Mouse (Mus musculus) kidney, adult 8-10 months (tissue): ENCODE measurements around the gene Tbc1d24.

Source experiments
- DNase-seq, 2 experiments: peaks; one replicate each; pipeline ENCODE4 v3.0.0; 2022

Tbc1d24 gene

DNA sequence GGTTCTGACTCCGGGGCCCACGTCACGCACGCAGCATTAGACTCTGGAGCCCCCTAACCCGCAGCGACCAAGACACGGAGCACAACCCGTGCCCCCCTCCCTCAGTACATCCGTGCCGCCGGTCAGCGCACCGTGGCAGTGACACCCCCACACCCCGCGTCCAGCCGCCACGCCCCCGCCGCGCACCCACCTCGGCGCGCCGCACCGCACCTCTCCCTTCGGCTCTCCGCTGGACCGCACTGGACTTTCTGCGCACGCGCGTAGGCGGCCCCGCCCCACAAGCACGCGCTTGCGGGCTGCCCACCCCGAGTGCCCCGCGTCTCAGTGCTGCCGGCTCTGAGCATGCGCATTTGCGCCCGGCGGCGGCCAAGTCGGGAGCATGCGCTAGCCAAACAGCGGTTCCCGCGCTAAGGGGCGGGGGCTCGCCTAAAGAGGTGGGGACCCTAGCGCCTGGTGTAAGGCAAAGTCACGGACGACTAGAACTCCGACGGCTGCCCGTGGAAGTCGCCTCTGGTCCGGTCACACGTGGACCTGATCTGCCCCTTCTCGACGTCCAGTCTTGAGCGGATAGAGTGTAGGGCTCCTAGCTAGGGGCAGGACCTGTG lies at the start of gene Tbc1d24:
Gene Tbc1d24, minus strand, starts transcription at position 279 of the 605 bp plus-strand sequence.
- peak; percentile 89 to 90 for DNase-seq

DNA sequence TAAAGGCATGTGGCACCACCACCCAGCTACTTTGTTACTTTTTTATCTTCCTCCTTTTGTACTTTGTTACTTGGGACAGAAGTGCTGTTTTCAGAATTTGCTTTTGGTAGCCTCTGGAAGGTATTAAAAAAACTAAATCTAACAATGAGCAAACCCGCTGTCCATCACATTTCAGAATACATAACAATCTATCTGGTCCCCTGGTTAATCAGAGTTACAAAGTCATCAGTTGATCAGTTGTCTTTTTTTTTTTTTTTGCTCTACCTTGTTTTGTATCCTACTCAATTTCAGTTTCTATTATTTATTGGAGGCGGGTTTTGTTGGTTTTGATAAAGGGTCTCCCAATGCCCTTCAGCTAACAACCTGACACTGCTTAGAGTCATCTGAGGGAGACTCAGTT lies 47.0 kb upstream of the Tbc1d24 start:
- DNase-seq = no peak

DNA sequence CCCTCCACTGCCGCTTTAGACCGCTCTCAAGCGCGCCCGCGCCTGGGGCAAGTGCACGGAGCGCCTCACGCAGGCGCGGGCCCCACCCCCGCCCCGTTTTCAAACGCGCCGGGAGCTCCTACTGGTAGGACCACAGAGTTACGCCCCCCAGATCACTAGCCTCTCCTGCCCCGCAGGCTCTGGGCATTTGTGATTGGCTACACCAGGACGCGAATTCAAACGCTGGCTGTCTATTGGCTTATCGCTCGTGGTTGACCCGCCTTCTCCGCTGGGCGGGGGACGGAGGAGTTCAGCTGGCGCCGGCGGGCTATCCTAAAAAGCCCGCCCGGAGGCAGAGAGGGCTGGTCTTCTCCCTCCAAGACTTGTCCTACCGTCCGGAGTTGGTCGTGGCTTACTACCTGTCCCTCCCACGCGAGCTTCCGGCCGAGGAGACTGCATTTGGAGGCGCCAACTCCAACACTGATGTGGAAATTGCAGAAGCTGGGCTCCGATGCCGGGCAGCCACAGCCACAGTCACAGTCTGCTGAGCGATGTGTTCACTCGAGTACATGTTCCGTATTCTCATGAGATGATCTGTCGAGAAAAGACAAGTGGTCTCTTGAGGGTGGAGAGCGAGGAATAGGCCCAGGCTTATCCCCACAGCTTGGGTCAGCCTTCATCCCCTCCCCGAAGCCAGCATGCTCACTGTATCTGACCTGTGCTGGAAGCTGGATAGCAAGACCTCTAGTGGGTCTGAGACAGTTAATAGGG lies 46.1 kb upstream of the Tbc1d24 start, which contains the start of gene Ccnf:
Gene Ccnf, minus strand, starts transcription at position 165 of the 750 bp plus-strand sequence.
- peak; percentile 96 to 97 for DNase-seq

DNA sequence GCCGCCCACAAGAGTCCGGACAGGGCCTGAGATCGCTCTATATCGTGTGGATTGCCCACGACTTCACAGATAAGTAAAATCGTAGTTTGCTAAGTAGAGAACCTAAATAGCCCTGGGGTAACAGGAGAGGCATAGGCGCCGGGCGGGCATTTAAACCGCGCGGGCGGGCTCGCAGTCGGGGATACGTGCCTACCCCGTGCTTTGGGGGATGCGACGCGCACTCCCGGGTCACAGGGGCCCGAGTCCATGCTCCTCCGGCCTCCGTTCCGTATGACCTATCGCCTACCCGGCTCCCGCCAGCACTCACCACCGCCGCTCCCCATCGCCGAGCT lies 45.6 kb upstream of the Tbc1d24 start:
- DNase-seq = no peak

DNA sequence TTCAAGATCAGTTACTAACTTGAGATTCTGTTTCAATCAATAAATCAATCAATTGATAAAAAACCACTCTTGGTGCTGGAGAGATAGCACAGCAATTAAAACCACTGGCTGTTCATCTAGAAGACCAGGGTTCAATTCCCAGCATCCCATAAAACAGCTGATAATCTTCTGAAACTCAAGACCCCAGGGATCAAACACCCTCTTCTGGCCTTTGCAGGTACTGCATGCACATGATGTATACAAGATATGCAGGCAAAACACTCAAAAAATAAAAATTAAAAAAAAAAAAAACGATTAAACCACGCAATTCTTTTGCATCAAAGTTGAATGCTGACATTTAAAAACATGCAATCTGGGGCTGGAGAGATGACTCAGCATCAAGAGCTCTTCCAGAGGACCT lies 43.3 kb upstream of the Tbc1d24 start:
- no peak for DNase-seq

DNA sequence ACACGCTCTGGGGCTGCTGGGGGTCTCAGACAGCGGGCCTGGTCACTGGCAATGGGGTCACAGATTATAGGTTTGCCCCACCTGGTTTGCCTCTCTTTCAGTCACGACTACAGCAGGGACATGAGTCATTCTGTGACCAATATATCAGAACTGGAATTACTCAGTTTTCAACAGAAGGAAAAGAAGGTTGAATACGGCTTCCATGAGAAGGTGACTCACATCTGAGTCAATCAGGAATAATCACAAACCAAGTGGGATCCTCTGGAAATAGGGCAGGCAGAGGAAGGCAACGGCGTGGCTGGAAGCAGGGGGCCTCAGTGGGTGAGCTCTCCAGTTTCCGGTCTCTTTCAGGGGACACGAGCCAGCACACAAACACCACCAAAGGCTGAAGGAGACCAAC lies 38.7 kb upstream of the Tbc1d24 start:
- no peak for DNase-seq

DNA sequence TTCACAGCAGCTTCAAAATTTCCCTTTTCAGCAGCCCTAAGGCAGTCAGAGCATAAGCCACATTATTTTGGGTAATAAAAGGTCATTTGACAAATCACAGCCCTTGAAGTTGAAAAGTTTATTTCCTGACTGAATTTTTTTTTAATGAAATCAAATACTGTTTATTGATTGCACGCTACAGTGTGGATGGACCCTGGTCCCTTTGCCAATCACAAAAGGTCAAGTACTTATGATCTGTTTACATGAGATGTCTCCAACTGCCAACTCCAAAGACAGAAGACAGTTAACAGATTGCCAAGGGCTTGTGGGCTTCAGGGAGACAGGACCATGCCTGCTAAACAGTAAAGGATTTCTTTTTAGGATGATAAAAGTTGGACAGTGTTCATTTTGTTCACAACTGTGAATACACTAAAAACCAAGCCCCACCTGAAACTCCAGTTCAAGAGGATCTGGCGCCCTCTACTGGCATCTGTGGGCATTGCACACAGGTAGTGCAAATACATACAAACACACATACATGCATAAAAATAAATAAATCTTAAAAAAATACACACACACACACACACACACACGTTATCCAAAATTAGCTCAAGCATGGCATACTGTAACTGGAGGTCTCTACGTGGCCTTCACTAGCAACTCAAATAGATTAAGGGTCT lies 38.1 kb upstream of the Tbc1d24 start:
- DNase-seq = peak in 1 of 2 experiments; percentile 45

DNA sequence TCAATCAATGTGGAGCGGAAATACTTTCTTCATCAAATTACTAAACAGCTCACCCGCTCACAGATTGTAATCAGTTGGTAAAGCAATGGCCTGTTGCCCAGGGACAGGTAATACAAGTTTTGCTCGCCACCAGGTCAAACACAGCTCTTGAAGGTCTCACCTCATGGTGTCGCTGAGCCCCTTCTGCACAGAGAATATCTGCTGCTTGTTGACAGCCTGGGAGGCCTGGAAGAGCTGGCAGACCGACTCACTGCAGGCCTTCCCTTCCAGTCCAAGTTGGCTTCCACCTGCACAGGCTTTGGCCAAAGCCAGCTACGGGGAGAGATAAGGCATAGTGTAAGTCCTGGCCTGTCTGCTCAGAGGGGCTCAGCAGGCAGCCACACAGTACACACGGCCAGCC lies 31.6 kb upstream of the Tbc1d24 start:
- DNase-seq = no peak

DNA sequence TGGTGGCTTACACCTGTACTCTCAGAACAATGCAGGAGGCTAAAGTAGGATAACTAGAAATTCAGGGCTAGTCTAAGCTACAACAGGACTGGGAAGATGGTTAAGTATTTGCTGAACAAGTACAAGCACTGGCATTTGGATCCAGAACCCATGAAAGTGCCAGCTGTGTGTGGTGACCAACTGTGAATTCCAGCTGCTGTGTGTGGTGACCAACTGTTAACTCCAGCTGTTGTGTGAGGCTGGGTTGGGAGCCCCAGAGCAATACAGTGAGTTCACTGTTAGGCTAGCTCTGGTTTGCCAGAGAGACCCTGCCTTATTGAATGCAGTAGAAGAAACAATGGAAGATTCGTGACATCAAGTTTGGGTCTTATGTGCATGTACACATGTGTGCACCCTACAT lies 31.1 kb upstream of the Tbc1d24 start:
- DNase-seq = no peak

DNA sequence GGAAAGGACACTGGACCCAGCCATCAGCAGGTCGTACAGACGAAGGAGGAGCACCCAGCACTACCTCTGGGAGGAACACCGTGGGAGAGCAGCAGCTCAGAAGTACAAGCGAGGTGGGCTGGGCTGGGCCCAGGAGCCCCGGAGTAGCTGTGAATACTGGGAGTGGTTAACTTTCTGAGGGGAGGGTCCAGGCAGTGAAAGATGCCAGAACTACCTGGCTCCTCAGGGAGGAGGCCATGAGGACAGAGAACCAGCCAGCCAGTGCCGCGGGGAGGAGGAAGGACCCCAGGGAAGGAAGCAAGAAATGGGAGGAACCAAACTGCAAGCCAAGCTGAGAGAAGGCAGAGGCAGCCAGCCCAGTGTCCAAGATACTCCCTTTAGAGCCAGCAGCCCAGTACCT lies 22.6 kb upstream of the Tbc1d24 start:
- DNase-seq = no peak

DNA sequence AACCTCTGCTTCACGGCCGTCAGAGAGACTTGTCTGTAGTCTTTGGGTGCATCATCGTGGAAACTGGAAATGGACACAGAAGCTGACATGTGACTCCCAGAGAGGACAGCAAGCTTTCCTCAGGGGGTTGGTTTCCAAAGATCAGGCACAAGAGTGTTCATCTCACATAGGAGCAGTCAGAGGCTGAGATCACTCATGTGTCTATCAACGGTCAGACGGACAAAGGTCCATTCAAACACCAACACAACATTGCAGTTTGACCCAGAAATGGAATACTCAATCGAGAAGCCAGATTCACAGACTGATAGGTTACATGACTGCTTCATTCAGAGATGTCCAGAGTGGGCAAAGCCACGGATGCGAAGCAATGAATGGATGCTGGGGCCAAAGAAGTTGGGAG lies 21.4 kb upstream of the Tbc1d24 start:
- DNase-seq = no peak

DNA sequence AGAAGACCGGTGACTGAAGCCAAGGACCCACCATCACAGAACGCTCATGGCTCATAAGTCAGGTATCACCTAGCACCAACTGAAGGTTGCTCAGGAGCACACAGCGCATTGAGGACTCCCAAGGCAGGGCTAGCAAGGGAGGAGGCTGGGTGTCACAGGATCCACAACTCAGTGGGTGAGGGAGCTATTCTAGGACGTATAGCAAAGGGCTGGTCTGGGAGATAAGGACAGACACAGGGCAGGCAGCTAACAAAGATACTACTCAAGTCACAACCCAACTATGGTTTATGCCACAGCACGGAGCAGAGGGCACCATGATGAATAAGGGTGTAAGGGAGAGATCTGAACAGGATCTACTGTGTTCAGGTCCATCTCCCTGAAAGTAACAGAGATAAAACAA lies 20.5 kb upstream of the Tbc1d24 start:
- DNase-seq = no peak

DNA sequence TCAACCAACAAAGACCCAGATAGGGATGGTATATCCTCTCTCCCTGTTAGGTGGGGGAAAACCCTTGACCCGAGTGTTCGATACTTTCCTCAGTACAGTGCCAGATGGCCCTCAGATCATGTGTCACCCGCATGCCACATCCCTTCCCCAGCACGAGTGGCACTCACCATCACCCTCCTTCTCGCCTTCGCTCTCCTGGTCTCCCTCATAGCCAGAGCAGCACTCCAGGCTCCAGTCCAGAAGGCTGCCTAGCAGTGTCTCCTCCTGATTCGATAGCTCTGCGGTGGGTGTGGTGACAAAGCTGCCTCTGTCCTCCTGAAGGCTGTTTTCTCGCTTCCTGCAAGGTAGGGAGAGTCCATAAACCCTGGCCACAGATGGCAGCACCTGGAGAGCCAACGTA lies 19.4 kb upstream of the Tbc1d24 start:
- DNase-seq = no peak

DNA sequence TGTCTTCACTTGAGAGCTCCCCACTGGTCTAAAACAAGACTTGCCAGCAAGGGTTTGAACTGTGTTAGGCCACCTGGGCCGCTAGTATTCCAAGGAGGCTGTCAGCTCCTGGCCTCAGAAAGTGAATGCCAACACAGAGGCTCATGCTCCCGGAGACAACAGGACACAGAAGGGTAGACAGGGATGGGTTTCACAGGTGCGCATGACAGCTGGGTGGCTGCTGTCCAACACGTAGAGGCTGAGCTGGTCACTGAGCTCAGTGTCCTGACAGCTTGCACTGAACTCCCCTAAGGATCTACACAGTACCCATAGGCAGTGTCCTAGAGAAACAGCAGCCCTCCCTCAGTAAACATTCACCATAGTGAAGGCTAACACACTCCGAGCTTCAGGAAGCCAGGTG lies 18.2 kb upstream of the Tbc1d24 start:
- DNase-seq = no peak

DNA sequence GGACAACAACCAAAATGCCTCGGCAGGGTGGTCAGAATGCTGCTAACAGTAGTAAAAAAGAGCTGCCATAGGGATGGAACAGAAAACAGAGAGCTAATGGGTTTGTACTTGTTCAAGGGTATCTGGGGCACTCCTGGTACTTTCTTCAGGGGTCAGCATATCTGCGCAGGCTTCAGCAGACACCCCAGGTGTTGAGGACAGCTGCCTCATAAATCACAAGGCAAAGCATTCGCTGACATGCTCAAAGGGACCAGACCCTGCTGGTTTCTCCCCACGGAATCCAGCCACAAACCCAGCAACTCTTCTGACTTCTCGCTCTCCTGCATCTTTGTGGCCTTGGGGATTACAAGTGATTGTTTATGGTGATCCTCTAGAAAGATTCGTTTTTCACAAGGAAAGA lies 17.3 kb upstream of the Tbc1d24 start:
- DNase-seq = no peak

DNA sequence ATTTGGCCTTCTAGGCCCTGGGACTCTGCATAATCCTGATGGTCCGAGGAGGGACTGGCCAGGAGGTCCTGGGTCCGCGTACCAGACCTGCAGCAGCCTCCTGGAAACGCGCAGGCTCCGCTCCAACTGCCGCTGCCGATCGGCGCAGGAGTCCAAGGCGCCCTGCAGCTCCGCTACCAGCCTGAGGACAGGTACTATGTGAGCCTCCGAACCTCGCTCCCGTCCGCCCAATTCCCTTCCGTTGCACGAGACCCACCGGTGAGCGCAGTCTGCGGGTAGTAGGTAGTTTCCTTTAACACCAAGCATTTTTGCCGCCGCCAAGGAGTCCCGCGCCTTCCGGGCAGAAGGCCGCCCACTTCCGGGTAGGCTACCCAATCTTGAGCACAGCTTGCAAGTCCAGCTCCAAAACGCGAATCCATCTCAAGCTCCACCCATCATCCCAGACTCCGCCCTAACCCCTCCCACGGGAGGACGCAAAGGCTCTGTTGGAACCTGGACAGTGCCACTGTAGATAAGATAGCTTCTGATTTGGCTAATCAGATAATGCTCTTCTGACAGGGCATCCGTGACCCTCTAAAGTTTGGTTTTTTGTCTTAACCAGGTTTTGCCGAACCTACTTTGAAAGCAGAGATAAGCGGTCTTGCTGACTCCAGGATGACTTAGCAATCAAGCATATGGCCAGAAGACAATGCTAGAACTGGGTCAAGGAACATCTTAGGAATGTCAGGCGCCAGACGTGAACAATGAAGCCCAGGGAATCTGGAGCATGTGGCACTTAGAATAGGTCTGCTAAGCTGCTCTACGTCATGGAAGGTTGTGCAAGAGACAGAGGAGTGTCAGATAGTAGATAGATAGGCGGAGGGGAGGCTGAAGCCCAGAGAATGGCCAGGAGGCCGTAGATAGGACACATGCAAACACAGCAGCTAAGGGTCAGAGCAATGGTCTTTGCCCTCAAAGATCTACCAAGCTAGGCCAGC lies 15.4 kb upstream of the Tbc1d24 start, which contains the start of gene Tedc2:
Gene Tedc2, minus strand, starts transcription at position 417 of the 977 bp plus-strand sequence.
- DNase-seq = peak; percentile 97 to 98

DNA sequence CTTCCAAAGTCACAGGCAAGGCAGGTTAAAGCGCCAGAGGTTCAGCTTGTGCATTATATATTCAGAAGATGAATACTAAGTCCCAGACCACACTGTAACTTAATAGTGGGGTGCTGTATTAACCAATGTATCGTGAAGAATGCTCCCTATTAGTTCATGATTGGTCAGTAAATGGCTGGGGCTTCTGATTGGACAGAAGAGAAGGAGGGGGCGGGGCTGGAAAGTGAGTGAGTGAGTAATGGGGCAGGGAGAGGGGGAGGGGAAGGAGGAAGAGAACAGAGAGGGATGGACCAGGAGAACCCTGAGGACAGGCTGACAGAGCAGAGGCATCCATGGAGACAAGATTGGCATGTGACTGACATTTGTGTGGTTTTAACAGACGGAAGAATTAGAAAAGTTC lies 11.5 kb upstream of the Tbc1d24 start:
- no peak for DNase-seq

DNA sequence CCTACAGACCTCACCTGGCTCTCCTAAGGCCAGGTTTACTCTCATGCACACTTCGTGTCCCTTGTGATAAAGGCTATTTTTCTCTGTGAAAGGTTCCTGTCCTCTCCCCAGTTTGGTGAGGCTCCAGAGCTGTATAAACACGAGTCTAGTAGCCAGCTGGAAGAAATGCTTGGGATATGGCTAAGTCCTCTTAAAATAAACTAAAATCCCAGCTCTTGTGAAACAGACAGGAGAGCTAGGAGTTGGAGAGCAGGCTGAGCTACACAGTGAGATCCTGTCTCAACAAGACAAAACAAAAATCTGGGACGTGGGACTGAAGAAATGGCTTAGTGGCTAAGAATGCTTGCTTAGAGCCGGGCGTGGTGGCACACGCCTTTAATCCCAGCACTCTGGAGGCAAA lies 7.8 kb upstream of the Tbc1d24 start:
- DNase-seq = no peak

DNA sequence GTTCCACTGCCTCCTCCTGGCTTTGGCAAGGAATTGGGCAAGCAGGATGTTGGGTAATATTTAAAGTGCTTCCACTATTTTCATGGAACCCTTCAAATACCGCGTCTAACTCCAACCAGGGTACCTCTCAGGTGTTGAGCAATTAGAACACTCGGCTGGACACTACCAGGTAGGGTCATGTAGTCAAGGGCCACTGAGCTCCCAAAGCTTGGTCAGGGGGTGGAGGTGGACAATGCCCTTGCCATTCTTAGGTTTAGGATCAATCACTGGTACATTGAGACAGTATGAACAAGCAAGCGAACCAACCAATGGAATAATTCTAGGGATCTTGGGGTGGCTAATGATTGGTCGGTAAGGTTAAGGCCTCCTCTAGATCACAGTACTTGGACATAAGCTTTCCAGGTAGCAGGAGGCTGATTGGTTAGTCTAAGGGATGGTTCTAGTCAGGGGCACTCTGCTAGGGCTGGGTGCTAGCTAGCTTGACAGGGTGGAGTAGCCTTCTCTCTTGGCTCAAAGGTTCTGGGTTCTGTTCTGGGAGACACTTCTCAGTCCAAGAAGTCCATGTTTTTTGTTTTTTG lies 7.2 kb upstream of the Tbc1d24 start:
- no peak for DNase-seq

DNA sequence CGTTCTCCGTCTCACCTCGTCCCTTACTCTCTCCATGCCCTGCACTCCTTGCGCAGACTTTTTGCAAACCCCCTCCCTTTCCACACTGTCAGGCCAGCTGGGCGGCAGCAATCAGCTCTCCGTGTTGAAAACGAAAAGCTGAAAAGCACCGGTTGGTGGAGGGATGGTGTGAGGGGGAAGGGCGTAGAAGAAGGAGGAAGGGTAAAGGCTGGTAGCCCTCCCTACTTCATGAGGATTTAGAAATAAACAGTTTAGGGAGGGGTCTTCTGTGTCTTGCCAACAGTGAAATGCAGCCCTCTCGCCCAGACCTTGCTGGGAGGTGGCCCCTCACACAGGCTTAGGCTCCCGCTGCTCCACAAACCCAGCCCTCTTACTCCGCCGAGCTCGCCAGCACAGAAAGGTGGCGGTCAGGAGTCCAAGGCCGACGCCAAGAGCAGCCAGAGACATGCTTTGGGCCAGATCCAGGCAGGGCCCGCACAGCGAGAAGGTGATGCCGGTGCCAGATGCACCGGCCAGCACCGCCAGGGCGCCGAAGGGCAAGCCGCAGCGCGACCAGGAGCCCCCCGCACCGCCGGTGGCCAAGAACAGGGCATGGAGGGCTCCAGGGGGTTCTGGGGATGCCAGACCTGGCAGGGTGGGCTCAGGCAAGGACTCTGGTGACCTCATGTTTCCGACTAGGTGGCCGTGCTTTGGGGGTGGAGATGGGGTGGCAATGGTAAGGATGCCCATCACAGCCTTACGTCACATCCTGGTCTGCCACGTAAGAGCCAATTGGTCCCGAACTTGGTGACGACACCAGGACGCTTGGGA lies 6.5 kb upstream of the Tbc1d24 start:
- peak; percentile 35 to 42 for DNase-seq

DNA sequence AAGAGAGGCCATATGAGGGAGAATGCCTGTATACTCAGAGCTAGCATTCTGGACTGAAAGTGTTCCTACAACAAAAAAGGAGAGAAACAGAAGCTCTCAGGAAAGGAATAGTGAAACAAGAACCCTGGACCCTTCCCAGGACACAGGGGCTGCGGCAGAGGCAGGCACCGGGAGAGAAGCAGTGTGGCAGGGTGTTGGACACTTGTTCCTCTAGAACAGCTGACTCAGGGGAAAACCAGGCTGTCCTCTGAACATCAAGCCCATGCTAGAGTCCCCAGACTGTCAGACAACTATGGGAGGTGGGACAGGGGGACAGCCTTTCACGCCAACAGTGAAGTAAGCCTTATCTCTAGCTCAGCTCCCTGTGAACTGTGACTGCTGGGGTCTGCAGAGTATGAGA lies 5.2 kb upstream of the Tbc1d24 start:
- DNase-seq = no peak

DNA sequence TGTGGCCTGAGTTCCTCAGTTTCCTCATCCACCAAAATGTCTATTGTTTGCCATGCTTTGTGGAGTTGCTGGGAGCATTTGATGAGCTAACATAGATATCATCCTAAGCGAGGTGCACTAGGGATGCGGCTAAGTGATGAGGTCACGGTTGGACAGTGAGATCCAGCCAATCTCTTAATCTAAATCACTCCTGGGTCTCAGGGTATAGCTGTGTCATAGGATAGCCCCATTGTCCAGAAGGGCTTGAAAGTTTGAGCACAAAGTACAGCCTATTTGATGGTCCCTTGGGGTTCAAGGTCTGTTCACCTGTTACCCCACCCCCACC lies 4.5 kb upstream of the Tbc1d24 start:
- no peak for DNase-seq
